Mouse (Mus musculus): ENCODE measurements at regions not wholly inside any gene's neighbourhood (a gene's known extent, or its start where the extent isn't known, plus 50 kb on each side); places are given as distances from the start of the nearest gene placed in this dataset.

DNA sequence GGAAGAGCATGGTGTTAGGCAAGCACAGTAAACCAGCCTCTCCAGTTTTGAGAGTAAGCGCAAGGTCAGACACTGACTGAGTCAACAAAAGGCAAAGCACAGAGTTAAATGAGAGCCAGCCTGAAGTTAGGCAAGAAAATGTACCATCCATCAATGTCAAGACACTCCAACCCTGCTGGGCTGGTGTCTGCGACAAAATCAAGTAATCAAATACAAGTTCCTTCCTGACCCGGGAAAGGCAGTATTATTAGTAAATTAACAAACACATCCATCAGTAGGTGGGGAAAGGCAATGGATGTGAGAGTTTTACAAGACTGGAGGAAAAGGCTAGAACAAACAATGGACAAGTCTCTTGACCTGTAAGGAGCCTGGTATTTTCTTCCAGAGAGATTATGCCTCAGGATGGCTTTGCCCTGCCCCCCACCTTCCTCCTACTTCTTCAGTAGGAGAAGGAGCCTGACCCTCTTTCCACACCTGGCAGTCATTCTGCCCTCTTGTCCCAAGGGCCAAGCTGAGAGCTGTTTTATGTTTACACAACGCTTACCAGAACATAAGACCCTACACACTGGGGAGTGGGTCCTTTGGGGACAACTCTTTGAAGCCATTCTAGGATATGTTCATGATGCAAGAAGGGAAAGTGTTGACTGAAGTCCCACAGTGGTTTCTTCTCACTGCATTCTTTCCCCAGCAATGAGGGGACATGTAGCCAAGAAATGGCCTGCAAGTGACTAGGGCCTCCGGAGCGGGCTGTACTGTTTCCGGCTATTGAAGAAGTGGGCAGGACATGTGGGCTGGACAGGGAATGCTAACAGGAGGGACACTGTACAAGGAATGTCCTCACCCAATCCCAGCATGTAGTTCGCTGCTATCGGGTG, 461.7 kb upstream of the Gm10131 start:
- no peak for TF ChIP-seq CTCF (IDR thresholded peaks at IDR 0.05; ENCODE audit: low read depth)
- peak; percentile 52 for TF ChIP-seq EP300 (optimal IDR thresholded peaks at IDR 0.05)

All from stomach, postnatal 0 days (tissue).